Mouse (Mus musculus) midbrain, embryonic 12.5 days (tissue): Measurements from ENCODE around the gene Atf4. TPM values are rescaled to one million over a fixed set of nuclear protein-coding genes. Genes with fewer than 3 reads are reported as not detected.
A peak's percentile ranks its signal among the peaks of the same experiment; 100 is the strongest.

ENCODE experiments used
- ATAC-seq: fragments of 200-750 bp; cut with Nextera tagmentation; 2 replicates; pipeline ENCODE4 v1.8.0; 2017; ENCODE audit warnings: low read depth, moderate TSS enrichment, moderate library complexity; ENCODE audit not compliant: low FRiP score
- H3K27ac ChIP-seq: fragments of 300-500 bp; sonication (generic); replicated peaks from 2 replicates; pipeline ENCODE4 v1.5.1; 2016; ENCODE audit warnings: mild to moderate bottlenecking
- H3K27me3 ChIP-seq: fragments of 300-500 bp; sonication (generic); 2 replicates; pipeline ENCODE4 v1.6.1; 2016; ENCODE audit warnings: mild to moderate bottlenecking
- H3K36me3 ChIP-seq: fragments of 300-500 bp; sonication (generic); 2 replicates; pipeline ENCODE4 v1.6.1; 2016
- H3K4me1 ChIP-seq: fragments of 300-500 bp; sonication (generic); 2 replicates; pipeline ENCODE4 v1.6.1; 2016
- H3K4me2 ChIP-seq: fragments of 300-500 bp; sonication (generic); replicated peaks from 2 replicates; pipeline ENCODE4 v1.6.1; 2016; ENCODE audit warnings: mild to moderate bottlenecking, moderate library complexity
- H3K4me3 ChIP-seq: fragments of 300-500 bp; sonication (generic); 2 replicates; pipeline ENCODE4 v1.5.1; 2016; ENCODE audit warnings: mild to moderate bottlenecking
- H3K9ac ChIP-seq: fragments of 300-500 bp; sonication (generic); replicated peaks from 2 replicates; pipeline ENCODE4 v1.6.1; 2016; ENCODE audit warnings: mild to moderate bottlenecking, moderate library complexity
- H3K9me3 ChIP-seq: fragments of 300-500 bp; sonication (generic); 2 replicates; pipeline ENCODE4 v1.6.1; 2016; ENCODE audit warnings: mild to moderate bottlenecking
- WGBS: fragments of 180-500 bp; shearing (Covaris S2); methylation state at CpG from one replicate; pipeline ENCODE4 v1.1.7; 2016; 5-methylcytosine and 5-hydroxymethylcytosine counted together
- polyA plus RNA-seq: library from polyadenylated mRNA; unstranded; fragments of >200 nt; fragmentation: Nextera tagmentation; extraction: Ambion mirVana; gene quantifications from 2 replicates; pipeline ENCODE4 v1.2.1, GENCODE M21; 2016

Gene Atf4
- polyA plus RNA-seq, 1 experiment from 2014 or later, result 134 TPM

- H3K27me3 ChIP-seq, result no peaks in the 10 kb centered on the region
- H3K4me3 ChIP-seq, result no peak overlapping the region
- H3K9ac ChIP-seq, result no peak overlapping the region; the same call in 1 of the 2 replicates
- no peak; the same call in 1 of the 2 replicates for ATAC-seq
- WGBS, result 0% methylated on average over 2 of the region's 2 CpGs
- no peaks in the 10 kb centered on the region for H3K36me3 ChIP-seq
- H3K4me2 ChIP-seq, result no peak overlapping the region
- no peaks in the 10 kb centered on the region for H3K9me3 ChIP-seq
- peaks cover 12% of the 10 kb centered on the region for H3K4me1 ChIP-seq
- no peak overlapping the region for H3K27ac ChIP-seq
Measured at GRCm38 (mm10) chr15:80266281-80266680, 11.3 kb downstream of the Atf4 start.

- H3K4me1 ChIP-seq, result peaks cover 5% of the 10 kb centered on the region; the same call in 1 of the 2 replicates
- H3K36me3 ChIP-seq, result no peaks in the 10 kb centered on the region
Measured at GRCm38 (mm10) chr15:80271858-80272396, 16.9 kb downstream of the Atf4 start.

GRCm38 (mm10) chr15:80277107-80277506 is 22.1 kb downstream of the Atf4 start:
- no peak overlapping the region for H3K4me2 ChIP-seq
- 45% methylated on average over 9 of the region's 9 CpGs for WGBS
- ATAC-seq, result no peak

More at GRCm38 (mm10) chr15:80271858-80272396, 16.9 kb downstream of the Atf4 start:
- ATAC-seq, result no peak
- Histone ChIP-seq H3K27me3 (peaks cover 20% of the 10 kb centered on the region), H3K9ac (no peak overlapping the region), H3K4me2 (no peak overlapping the region), H3K9me3 (no peaks in the 10 kb centered on the region), H3K27ac (no peak overlapping the region), H3K4me3 (no peak overlapping the region)
- 55% methylated on average over 3 of the region's 3 CpGs for WGBS

GRCm38 (mm10) chr15:80277625-80278024 is 22.6 kb downstream of the Atf4 start:
- Histone ChIP-seq H3K9ac (no peak overlapping the region), H3K27ac (no peak overlapping the region), H3K36me3 (no peaks in the 10 kb centered on the region), H3K9me3 (no peaks in the 10 kb centered on the region), H3K4me2 (no peak overlapping the region), H3K4me1 (peaks cover 7% of the 10 kb centered on the region; the same call in 1 of the 2 replicates), H3K27me3 (peaks cover 41% of the 10 kb centered on the region), H3K4me3 (no peak overlapping the region)
- no peak for ATAC-seq
- under 1% methylated on average over 6 of the region's 6 CpGs for WGBS

More at GRCm38 (mm10) chr15:80277107-80277506, 22.1 kb downstream of the Atf4 start:
- Histone ChIP-seq H3K4me3 (no peak overlapping the region), H3K9ac (no peak overlapping the region), H3K36me3 (no peaks in the 10 kb centered on the region), H3K9me3 (no peaks in the 10 kb centered on the region), H3K27ac (no peak overlapping the region), H3K4me1 (peaks cover 8% of the 10 kb centered on the region), H3K27me3 (peaks cover 35% of the 10 kb centered on the region)

GRCm38 (mm10) chr15:80278121-80278759 is 23.3 kb downstream of the Atf4 start:
- Histone ChIP-seq H3K9ac (no peak overlapping the region), H3K4me2 (no peak overlapping the region), H3K9me3 (no peaks in the 10 kb centered on the region), H3K4me3 (no peak overlapping the region), H3K4me1 (peaks cover 7% of the 10 kb centered on the region; the same call in 1 of the 2 replicates), H3K27ac (no peak overlapping the region), H3K36me3 (no peaks in the 10 kb centered on the region), H3K27me3 (peaks cover 46% of the 10 kb centered on the region)
- WGBS, result 77% methylated on average over 5 of the region's 5 CpGs
- no peak for ATAC-seq

GRCm38 (mm10) chr15:80279053-80279452 is 24.1 kb downstream of the Atf4 start:
- no peaks in the 10 kb centered on the region for H3K36me3 ChIP-seq
- no peak overlapping the region for H3K27ac ChIP-seq
- peaks cover 48% of the 10 kb centered on the region for H3K27me3 ChIP-seq
- no peaks in the 10 kb centered on the region for H3K9me3 ChIP-seq
- ATAC-seq, result no peak
- H3K9ac ChIP-seq, result no peak overlapping the region
- no peak overlapping the region for H3K4me2 ChIP-seq
- H3K4me1 ChIP-seq, result peaks cover 7% of the 10 kb centered on the region; the same call in 1 of the 2 replicates
- WGBS, result 92% methylated on average over 2 of the region's 2 CpGs
- no peak overlapping the region for H3K4me3 ChIP-seq

- Histone ChIP-seq H3K36me3 (no peaks in the 10 kb centered on the region), H3K4me1 (peaks cover 7% of the 10 kb centered on the region; the same call in 1 of the 2 replicates), H3K4me2 (no peak overlapping the region), H3K9me3 (no peaks in the 10 kb centered on the region), H3K4me3 (no peak overlapping the region), H3K27ac (no peak overlapping the region), H3K9ac (no peak overlapping the region), H3K27me3 (peaks cover 59% of the 10 kb centered on the region)
- 17% methylated on average over 6 of the region's 6 CpGs for WGBS
- ATAC-seq, result no peak
Measured at GRCm38 (mm10) chr15:80280646-80281045, 25.7 kb downstream of the Atf4 start.

- peak within 1 kb of the TSS; percentile 53 for H3K4me3 ChIP-seq
- no peak within 1 kb of the TSS for H3K27ac ChIP-seq
- no peaks in the 10 kb centered on the region for H3K9me3 ChIP-seq
- peaks cover 9% of the 10 kb centered on the region; the same call in 1 of the 2 replicates for H3K4me1 ChIP-seq
- H3K36me3 ChIP-seq, result no peaks in the 10 kb centered on the region
- peak within 1 kb of the TSS; percentile 58 for H3K9ac ChIP-seq
- ATAC-seq, result no peak
- peak within 1 kb of the TSS; percentile 88 for H3K4me2 ChIP-seq
- under 1% methylated on average over 50 of the region's 50 CpGs for WGBS
- H3K27me3 ChIP-seq, result peaks cover 94% of the 10 kb centered on the region
Measured at GRCm38 (mm10) chr15:80286851-80287415, 31.9 kb downstream of the Atf4 start, which contains the start of gene Cacna1i. TSS of gene Cacna1i (plus strand) at chr15:80287238.

GRCm38 (mm10) chr15:80288036-80288435 is 33.1 kb downstream of the Atf4 start:
- no peaks in the 10 kb centered on the region for H3K36me3 ChIP-seq
- peak overlapping the region; percentile 88 for H3K4me2 ChIP-seq
- H3K4me3 ChIP-seq, result peak overlapping the region; percentile 53
- peak overlapping the region; percentile 21; the same call in 1 of the 2 replicates for H3K9ac ChIP-seq
- no peak overlapping the region for H3K27ac ChIP-seq
- no peaks in the 10 kb centered on the region for H3K9me3 ChIP-seq
- 2% methylated on average over 23 of the region's 23 CpGs for WGBS
- H3K27me3 ChIP-seq, result peaks cover 86% of the 10 kb centered on the region
- ATAC-seq, result no peak
- peaks cover 9% of the 10 kb centered on the region; the same call in 1 of the 2 replicates for H3K4me1 ChIP-seq

- H3K4me3 ChIP-seq, result no peak overlapping the region
- H3K4me2 ChIP-seq, result no peak overlapping the region
- WGBS, result 6% methylated on average over 10 of the region's 10 CpGs
- no peak for ATAC-seq
- H3K36me3 ChIP-seq, result no peaks in the 10 kb centered on the region
- no peaks in the 10 kb centered on the region for H3K9me3 ChIP-seq
- peaks cover 83% of the 10 kb centered on the region for H3K27me3 ChIP-seq
- no peak overlapping the region for H3K9ac ChIP-seq
- peaks cover 9% of the 10 kb centered on the region; the same call in 1 of the 2 replicates for H3K4me1 ChIP-seq
- H3K27ac ChIP-seq, result no peak overlapping the region
Measured at GRCm38 (mm10) chr15:80289436-80289835, 34.5 kb downstream of the Atf4 start.

- WGBS, result 91% methylated on average over 1 of the region's 1 CpGs
- Histone ChIP-seq H3K27me3 (peaks cover 7% of the 10 kb centered on the region; the same call in 1 of the 2 replicates), H3K4me1 (no peaks in the 10 kb centered on the region), H3K27ac (no peak overlapping the region), H3K36me3 (no peaks in the 10 kb centered on the region), H3K9ac (no peak overlapping the region), H3K4me2 (no peak overlapping the region), H3K9me3 (0 out of 2 replicates have a peak, but pooled peaks cover 4% of the 10 kb centered on the region), H3K4me3 (no peak overlapping the region)
- no peak for ATAC-seq
Measured at GRCm38 (mm10) chr15:80297146-80297545, 42.2 kb downstream of the Atf4 start.

GRCm38 (mm10) chr15:80303779-80304178 is 48.8 kb downstream of the Atf4 start:
- H3K4me2 ChIP-seq, result no peak overlapping the region
- ATAC-seq, result no peak
- H3K27ac ChIP-seq, result no peak overlapping the region
- H3K4me3 ChIP-seq, result no peak overlapping the region
- WGBS, result 75% methylated on average over 14 of the region's 14 CpGs
- 0 out of 2 replicates have a peak, but pooled peaks cover 18% of the 10 kb centered on the region for H3K27me3 ChIP-seq
- H3K9me3 ChIP-seq, result no peaks in the 10 kb centered on the region
- no peaks in the 10 kb centered on the region for H3K36me3 ChIP-seq
- H3K4me1 ChIP-seq, result no peaks in the 10 kb centered on the region
- H3K9ac ChIP-seq, result no peak overlapping the region
